Mouse (Mus musculus) ES-E14 (cell line): ENCODE data around the gene Mettl15. TPM values are rescaled to one million over a fixed set of nuclear protein-coding genes. Genes with fewer than 3 reads are reported as not detected.

ENCODE experiments used
- DNase-seq: peaks from one replicate; pipeline ENCODE4 v3.0.0-alpha.2; 2013; ENCODE audit warnings: low read depth, low spot score
- H3K27ac ChIP-seq: 2 replicates; pipeline ENCODE4 v1.5.1; 2012; ENCODE audit warnings: low read depth, mild to moderate bottlenecking, low read length, moderate library complexity, mixed read lengths; ENCODE audit not compliant: poor library complexity, insufficient read depth, severe bottlenecking
- H3K36me3 ChIP-seq: 2 replicates; pipeline ENCODE4 v1.6.1; 2012; ENCODE audit warnings: mild to moderate bottlenecking, low read length, moderate library complexity, mixed read lengths; ENCODE audit not compliant: control insufficient read depth, poor library complexity, insufficient read depth, severe bottlenecking
- H3K4me1 ChIP-seq, 2 experiments: fragments of 150-350 bp in 1 of 2; sonication (generic) in 1 of 2; 2 replicates each; pipeline ENCODE4 v1.6.1; 2012; ENCODE audit warnings: low read length in 2 of 2, mild to moderate bottlenecking in 1 of 2, mixed read lengths in 1 of 2; ENCODE audit not compliant: control insufficient read depth in 2 of 2, insufficient read depth in 2 of 2, poor library complexity in 1 of 2
- H3K4me3 ChIP-seq, 2 experiments: fragments of 150-350 bp in 1 of 2; sonication (generic) in 1 of 2; 2 replicates each; pipeline ENCODE4 v1.5.1; 2012; ENCODE audit warnings: low read length in 2 of 2, low read depth in 1 of 2, mild to moderate bottlenecking in 1 of 2, mixed read lengths in 1 of 2; ENCODE audit not compliant: insufficient read depth in 1 of 2, poor library complexity in 1 of 2, severe bottlenecking in 1 of 2
- H3K9ac ChIP-seq: 2 replicates; pipeline ENCODE4 v1.6.1; 2012; ENCODE audit warnings: low read depth, mild to moderate bottlenecking, low read length, mixed read lengths; ENCODE audit not compliant: poor library complexity, insufficient read depth, severe bottlenecking
- H3K9me3 ChIP-seq: fragments of 150-350 bp; sonication (generic); 2 replicates; pipeline ENCODE4 v1.6.1; 2012; ENCODE audit warnings: low read depth, mild to moderate bottlenecking, low read length; ENCODE audit not compliant: control insufficient read depth, insufficient read depth
- CHD2 ChIP-seq: IDR thresholded peaks from 2 replicates; pipeline ENCODE4 v1.6.1; 2014; ENCODE audit warnings: mild to moderate bottlenecking, low read depth, low read length, inconsistent platforms
- HCFC1 ChIP-seq: IDR thresholded peaks from 2 replicates; pipeline ENCODE4 v1.6.1; 2012; ENCODE audit warnings: low read length, inconsistent platforms, borderline replicate concordance; ENCODE audit not compliant: insufficient read depth
- MAFK ChIP-seq: IDR thresholded peaks from 2 replicates; pipeline ENCODE4 v1.6.1; 2014; ENCODE audit warnings: mild to moderate bottlenecking, low read depth, low read length, inconsistent platforms; ENCODE audit not compliant: insufficient read depth
- ZC3H11A ChIP-seq: IDR thresholded peaks from 2 replicates; pipeline ENCODE4 v1.6.1; 2012; ENCODE audit warnings: low read depth, mild to moderate bottlenecking, inconsistent platforms, low read length, borderline replicate concordance
- ZNF384 ChIP-seq: IDR thresholded peaks from 2 replicates; pipeline ENCODE4 v1.6.1; 2012; ENCODE audit warnings: low read depth, low read length, inconsistent platforms
- in situ Hi-C, 2 experiments: fragments of 600-800 bp; cut with MboI; formaldehyde crosslinking; loops; one replicate each; pipeline ENCODE4 v1.15.1; 2025; ENCODE audit warnings: low sequenced_read_pairs in 2 of 2, inconsistent platforms in 1 of 2; ENCODE audit not compliant: unreplicated experiment in 2 of 2
- total RNA-seq: library from RNA; depleted of rRNA; stranded (reverse); fragments of 300-350 nt; gene quantifications from 2 replicates; pipeline ENCODE4 v1.2.3, GENCODE M21; 2012

Mettl15 gene
- total RNA-seq, 1 experiment: 2.9 TPM

GRCm38 (mm10) chr2:109147292-109147691, 133.3 kb downstream of the Mettl15 start:
- no peak overlapping the region for H3K9ac ChIP-seq
- TF ChIP-seq ZNF384: no peak
- no peak for TF ChIP-seq ZC3H11A
- TF ChIP-seq HCFC1: no peak
- TF ChIP-seq CHD2: no peak
- no peak for TF ChIP-seq MAFK
- in situ Hi-C loops: no loop called here
- no peak overlapping the region for H3K27ac ChIP-seq
- DNase-seq: no peak
- no peaks in the 10 kb centered on the region for H3K36me3 ChIP-seq
- no peaks in the 10 kb centered on the region for H3K4me1 ChIP-seq
- no peak overlapping the region for H3K4me3 ChIP-seq
- H3K9me3 ChIP-seq: no peaks in the 10 kb centered on the region

DNA sequence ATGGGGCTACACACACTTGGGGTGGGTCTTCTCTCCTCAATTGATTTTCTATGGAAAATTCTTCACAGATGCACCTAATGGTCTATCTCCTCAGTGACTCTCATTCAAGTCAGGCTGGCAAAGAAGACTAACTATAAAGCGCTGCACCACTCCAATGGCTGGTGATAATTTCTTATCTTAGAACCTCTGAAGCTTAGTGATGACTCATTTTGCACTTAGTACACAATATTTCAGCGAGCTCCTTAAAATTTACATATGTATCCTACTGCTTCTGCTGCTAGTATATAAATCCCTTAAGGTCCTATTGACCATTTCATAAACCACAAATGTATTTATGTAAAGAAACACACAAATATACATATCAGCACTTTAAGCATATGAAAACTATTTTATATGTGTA, 136.1 kb downstream of the Mettl15 start:
- no peak overlapping the region for H3K9ac ChIP-seq
- TF ChIP-seq CHD2 (no peak), ZC3H11A (no peak), MAFK (no peak), HCFC1 (no peak), ZNF384 (no peak)
- DNase-seq: no peak
- in situ Hi-C loops: no loop called here
- no peaks in the 10 kb centered on the region for H3K36me3 ChIP-seq
- no peaks in the 10 kb centered on the region for H3K9me3 ChIP-seq
- no peak overlapping the region for H3K27ac ChIP-seq
- no peak overlapping the region for H3K4me3 ChIP-seq
- no peaks in the 10 kb centered on the region for H3K4me1 ChIP-seq

- Histone ChIP-seq H3K4me3 (no peak overlapping the region), H3K36me3 (no peaks in the 10 kb centered on the region), H3K9me3 (no peaks in the 10 kb centered on the region), H3K27ac (no peak overlapping the region), H3K9ac (no peak overlapping the region), H3K4me1 (no peaks in the 10 kb centered on the region)
- TF ChIP-seq HCFC1 (no peak), ZC3H11A (no peak), MAFK (no peak), CHD2 (no peak), ZNF384 (no peak)
- in situ Hi-C loops: no loop called here
- DNase-seq: no peak
These were observed 140.2 kb downstream of the Mettl15 start for GRCm38 (mm10) chr2:109140330-109140729.

- DNase-seq: no peak
- Histone ChIP-seq H3K36me3 (no peaks in the 10 kb centered on the region), H3K9ac (no peak overlapping the region), H3K9me3 (no peaks in the 10 kb centered on the region), H3K4me1 (no peaks in the 10 kb centered on the region), H3K27ac (no peak overlapping the region), H3K4me3 (no peak overlapping the region)
- in situ Hi-C loops: no loop called here
- TF ChIP-seq CHD2 (no peak), ZNF384 (no peak), HCFC1 (no peak), ZC3H11A (no peak), MAFK (no peak)
These were observed 143.3 kb downstream of the Mettl15 start for GRCm38 (mm10) chr2:109137276-109137675.

- no peak overlapping the region for H3K4me3 ChIP-seq
- no peak for TF ChIP-seq CHD2
- no peak for TF ChIP-seq MAFK
- TF ChIP-seq ZNF384: no peak
- no peak for TF ChIP-seq HCFC1
- TF ChIP-seq ZC3H11A: no peak
- no peaks in the 10 kb centered on the region for H3K36me3 ChIP-seq
- H3K4me1 ChIP-seq: no peaks in the 10 kb centered on the region
- DNase-seq: no peak
- H3K27ac ChIP-seq: no peak overlapping the region
- in situ Hi-C loops: no loop called here
- no peak overlapping the region for H3K9ac ChIP-seq
- H3K9me3 ChIP-seq: no peaks in the 10 kb centered on the region
These were observed 149.8 kb downstream of the Mettl15 start for GRCm38 (mm10) chr2:109130718-109131117.
